Mouse (Mus musculus) megakaryocyte, embryonic 14.5 days (primary cell): ENCODE measurements around the gene Clta.

Experiments
- FLI1 ChIP-seq: IDR thresholded peaks from 2 replicates; pipeline ENCODE4 v1.6.1; 2012; ENCODE audit warnings: low read length, inconsistent platforms, mixed read lengths
- GATA1 ChIP-seq: IDR thresholded peaks from 3 replicates; pipeline ENCODE4 v1.6.1; 2012; ENCODE audit warnings: mixed read lengths, low read length, inconsistent platforms, borderline replicate concordance

DNA sequence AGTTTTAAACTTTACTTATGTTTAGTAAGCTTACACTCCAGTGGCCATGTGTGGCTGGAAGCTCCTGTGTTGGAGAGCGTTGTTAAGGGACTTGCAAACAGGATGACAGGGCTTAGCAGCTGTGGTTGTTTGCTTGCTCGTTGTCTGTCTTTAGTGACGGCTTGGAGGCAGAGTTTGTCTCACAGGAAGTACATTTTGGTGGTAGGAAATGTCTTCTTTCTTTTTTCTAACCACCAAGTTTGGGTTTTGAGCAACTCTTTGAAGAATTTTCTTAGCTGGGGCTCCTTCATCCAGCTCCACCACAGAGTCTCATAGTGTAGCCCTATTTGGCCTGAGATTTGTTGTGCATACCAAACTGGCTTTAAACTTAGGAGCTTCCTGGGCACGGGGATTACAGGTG lies 18.1 kb downstream of the Clta start:
- TF ChIP-seq GATA1 (no peak), FLI1 (no peak)
